Mouse (Mus musculus): Measurements from ENCODE around the gene Micu1.

- TF ChIP-seq CTCF (IDR thresholded peaks at IDR 0.05; ENCODE audit: low read depth, low read length) (no peak), EP300 (IDR thresholded peaks at IDR 0.05; ENCODE audit: insufficient read depth, low read depth, low read length) (no peak), POLR2A (IDR thresholded peaks at IDR 0.05; ENCODE audit: insufficient read depth, low read length) (no peak)
Measured at GRCm38 (mm10) chr10:59873206-59873605, 170.9 kb downstream of the Micu1 start.

Data from ES-Bruce4 (cell line).